Mouse (Mus musculus) lung, postnatal 0 days (tissue): ENCODE measurements around the gene Ccdc15. TPM values are rescaled to one million over a fixed set of nuclear protein-coding genes. Genes with fewer than 3 reads are reported as not detected.

ENCODE experiments used
- ATAC-seq: fragments of 200-750 bp; cut with Nextera tagmentation; 2 replicates; pipeline ENCODE4 v1.8.0; 2017; ENCODE audit warnings: moderate library complexity
- DNase-seq: peaks from one replicate; pipeline ENCODE4 v3.0.0-alpha.2; 2016; ENCODE audit warnings: low spot score
- H3K27ac ChIP-seq: fragments of 300-500 bp; sonication (generic); 2 replicates; pipeline ENCODE4 v1.5.1; 2014; ENCODE audit warnings: antibody characterized with exemption, mild to moderate bottlenecking, low read length, mixed read lengths
- H3K27me3 ChIP-seq: fragments of 300-500 bp; sonication (generic); replicated peaks from 2 replicates; pipeline ENCODE4 v1.6.1; 2014; ENCODE audit warnings: low read length, mixed read lengths; ENCODE audit not compliant: insufficient read depth
- H3K36me3 ChIP-seq: fragments of 300-500 bp; sonication (generic); 2 replicates; pipeline ENCODE4 v1.6.1; 2014; ENCODE audit warnings: low read length, mixed read lengths; ENCODE audit not compliant: insufficient read depth
- H3K4me1 ChIP-seq: fragments of 300-500 bp; sonication (generic); 2 replicates; pipeline ENCODE4 v1.6.1; 2014; ENCODE audit warnings: antibody characterized with exemption, low read depth, low read length, mixed read lengths; ENCODE audit not compliant: insufficient read depth
- H3K4me2 ChIP-seq: fragments of 300-500 bp; sonication (generic); replicated peaks from 2 replicates; pipeline ENCODE4 v1.6.1; 2014; ENCODE audit warnings: low read depth, mild to moderate bottlenecking, low read length, moderate library complexity, mixed read lengths
- H3K4me3 ChIP-seq: fragments of 300-500 bp; sonication (generic); 2 replicates; pipeline ENCODE4 v1.5.1; 2014; ENCODE audit warnings: low read depth, low read length
- H3K9ac ChIP-seq: fragments of 300-500 bp; sonication (generic); replicated peaks from 2 replicates; pipeline ENCODE4 v1.6.1; 2014; ENCODE audit warnings: low read depth, mild to moderate bottlenecking
- H3K9me3 ChIP-seq: fragments of 300-500 bp; sonication (generic); 2 replicates; pipeline ENCODE4 v1.6.1; 2016; ENCODE audit warnings: low read length, mixed read lengths
- CTCF ChIP-seq: IDR thresholded peaks from 2 replicates; pipeline ENCODE4 v1.5.1; 2016; ENCODE audit warnings: antibody characterized with exemption, mild to moderate bottlenecking
- EP300 ChIP-seq: IDR thresholded peaks from 2 replicates; pipeline ENCODE4 v1.6.1; 2016; ENCODE audit warnings: antibody characterized with exemption, mild to moderate bottlenecking, control low read depth
- WGBS: fragments of 180-500 bp; shearing (Covaris S2); extraction: QIAGEN DNeasy Blood & Tissue Kit; methylation state at CpG from one replicate; pipeline ENCODE4 v1.1.7; 2014; 5-methylcytosine and 5-hydroxymethylcytosine counted together
- polyA plus RNA-seq: library from polyadenylated mRNA; unstranded; fragments of >200 nt; fragmentation: Nextera tagmentation; extraction: Ambion mirVana; gene quantifications from 2 replicates; pipeline ENCODE4 v1.2.1, GENCODE M21; 2015

The Ccdc15 gene
- polyA plus RNA-seq, 1 experiment from 2014 or later = 4.5 TPM

DNA sequence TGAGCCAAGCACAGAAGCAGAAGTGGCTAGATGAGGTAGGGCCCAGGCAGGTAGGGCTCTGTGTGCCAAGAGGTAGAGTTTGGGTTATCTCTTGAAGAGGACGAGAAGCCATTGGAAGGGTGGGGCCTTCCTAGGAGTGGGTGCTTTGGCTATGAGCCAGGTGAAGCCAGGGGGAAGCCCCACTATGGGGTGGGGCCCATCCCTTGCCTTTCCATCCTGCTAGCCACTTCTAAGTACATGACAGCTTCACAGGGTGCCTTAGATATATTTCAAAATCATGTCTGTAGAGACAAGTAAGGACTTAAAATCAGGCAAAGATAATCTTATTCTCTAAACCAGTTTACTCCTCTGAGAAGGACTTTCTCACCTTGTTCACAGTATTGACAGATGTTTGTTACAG lies 103.6 kb downstream of the Ccdc15 start:
- Histone ChIP-seq H3K9ac (no peak overlapping the region), H3K36me3 (no peaks in the 10 kb centered on the region), H3K4me2 (no peak overlapping the region), H3K4me1 (no peaks in the 10 kb centered on the region), H3K9me3 (no peaks in the 10 kb centered on the region), H3K4me3 (no peak overlapping the region), H3K27me3 (no peaks in the 10 kb centered on the region), H3K27ac (no peak overlapping the region)
- ATAC-seq = no peak
- WGBS = 38% methylated on average over 1 of the region's 1 CpGs
- DNase-seq = no peak
- TF ChIP-seq EP300 = no peak

- Histone ChIP-seq H3K4me1 (no peaks in the 10 kb centered on the region), H3K4me2 (no peak overlapping the region), H3K27ac (no peak overlapping the region), H3K9ac (no peak overlapping the region), H3K4me3 (no peak overlapping the region), H3K36me3 (no peaks in the 10 kb centered on the region), H3K27me3 (no peaks in the 10 kb centered on the region), H3K9me3 (no peaks in the 10 kb centered on the region)
- WGBS = 77% methylated on average over 3 of the region's 3 CpGs
- DNase-seq (no peak), ATAC-seq (no peak)
- no peak for TF ChIP-seq CTCF
- TF ChIP-seq EP300 = no peak
Measured at GRCm38 (mm10) chr9:37242764-37243163, 105.5 kb downstream of the Ccdc15 start.

DNA sequence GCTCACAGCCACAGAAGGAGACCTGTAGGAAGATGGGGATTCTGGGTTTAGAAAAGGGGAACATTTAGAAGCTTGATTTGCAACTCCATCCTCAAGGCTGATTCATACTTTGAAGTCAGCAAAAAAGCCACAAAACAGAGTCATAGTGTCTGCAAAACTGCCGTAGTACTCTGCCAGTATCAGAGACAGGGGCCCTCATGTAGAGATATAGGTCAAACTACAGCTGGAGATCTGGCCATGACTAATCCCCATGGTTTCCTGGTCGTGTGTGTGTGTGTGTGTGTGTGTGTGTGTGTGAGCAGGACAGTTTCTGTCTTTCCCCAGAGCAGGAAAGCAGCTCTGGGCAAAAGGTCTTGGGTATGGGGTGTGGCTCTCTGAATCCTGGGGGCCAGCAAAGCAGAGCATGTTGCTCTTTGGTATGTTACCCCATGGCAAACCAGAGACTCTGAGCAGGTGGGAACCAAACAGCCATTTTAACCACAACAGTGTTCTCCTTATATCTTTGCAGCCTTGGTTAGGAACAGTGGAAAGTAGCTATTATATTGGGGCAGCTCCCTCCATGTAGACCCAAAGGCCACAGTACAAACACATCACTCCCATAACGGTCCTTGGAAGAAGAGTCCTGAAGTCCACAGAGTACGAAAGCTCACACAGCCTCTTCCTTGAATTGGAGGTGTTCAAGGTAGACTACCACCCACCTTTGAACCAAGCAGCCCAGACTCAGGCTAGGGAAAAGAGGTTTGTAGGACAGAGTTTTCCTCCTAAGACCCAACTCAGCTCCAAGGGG lies 112.1 kb downstream of the Ccdc15 start:
- TF ChIP-seq CTCF (no peak), EP300 (no peak)
- H3K9me3 ChIP-seq = no peaks in the 10 kb centered on the region
- DNase-seq (peak; percentile 27), ATAC-seq (peak; percentile 68)
- H3K27ac ChIP-seq = no peak overlapping the region
- H3K36me3 ChIP-seq = no peaks in the 10 kb centered on the region
- no peak overlapping the region for H3K4me2 ChIP-seq
- no peaks in the 10 kb centered on the region for H3K27me3 ChIP-seq
- H3K4me1 ChIP-seq = no peaks in the 10 kb centered on the region
- WGBS = 66% methylated on average over 4 of the region's 4 CpGs
- H3K4me3 ChIP-seq = no peak overlapping the region
- no peak overlapping the region for H3K9ac ChIP-seq

DNA sequence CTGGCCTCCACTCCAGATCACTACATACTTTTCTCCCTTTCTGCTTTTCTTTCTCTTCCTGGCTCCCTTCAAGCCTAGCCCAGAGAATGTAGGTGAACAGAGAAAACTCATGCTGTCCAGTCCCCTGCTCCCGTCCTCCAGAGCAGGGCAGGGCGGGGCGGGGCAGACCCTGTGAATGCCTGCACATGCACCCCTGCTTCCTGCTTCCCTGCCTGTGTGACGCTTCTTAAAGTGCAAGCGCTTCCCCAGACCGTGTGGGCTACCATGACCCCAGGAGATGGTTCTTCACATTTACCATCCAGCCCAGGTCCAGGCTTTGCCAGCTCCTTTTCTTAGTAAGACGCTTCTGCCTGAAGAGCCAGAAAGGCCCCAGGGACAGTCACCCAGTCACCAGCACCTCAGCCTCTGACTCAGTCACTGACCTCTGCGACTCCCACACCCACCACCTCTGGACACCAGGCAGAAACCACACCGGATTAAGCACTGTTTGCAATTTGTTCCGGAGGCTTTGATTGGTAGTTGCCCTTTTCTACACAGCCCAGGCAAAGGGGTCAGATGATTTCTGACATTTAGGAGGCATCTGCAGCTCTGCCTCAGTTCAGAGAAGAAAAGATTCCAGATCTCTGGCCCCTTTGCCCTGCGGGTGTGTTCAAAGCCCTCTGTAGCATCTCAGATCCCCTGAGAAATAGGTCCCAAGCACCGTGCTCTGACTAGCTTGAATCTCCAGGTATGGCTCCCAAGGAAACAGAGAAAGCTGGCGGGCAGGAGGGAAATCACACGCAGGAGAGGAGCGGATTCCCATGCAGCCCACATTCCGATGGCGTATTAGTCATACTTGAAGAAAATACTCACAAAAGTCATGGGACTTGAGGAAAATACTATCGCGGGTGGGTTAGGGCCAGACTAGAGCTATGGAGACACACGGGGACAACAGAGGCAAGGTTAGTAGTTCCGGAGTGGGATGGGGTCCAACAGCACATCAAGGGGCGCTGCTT lies 115.7 kb downstream of the Ccdc15 start:
- no peak overlapping the region for H3K9ac ChIP-seq
- DNase-seq = no peak
- H3K9me3 ChIP-seq = no peaks in the 10 kb centered on the region
- H3K4me2 ChIP-seq = no peak overlapping the region
- ATAC-seq = no peak
- H3K4me1 ChIP-seq = no peaks in the 10 kb centered on the region
- no peak for TF ChIP-seq EP300
- no peak for TF ChIP-seq CTCF
- no peak overlapping the region for H3K4me3 ChIP-seq
- H3K36me3 ChIP-seq = no peaks in the 10 kb centered on the region
- no peak overlapping the region for H3K27ac ChIP-seq
- no peaks in the 10 kb centered on the region for H3K27me3 ChIP-seq
- WGBS = 62% methylated on average over 22 of the region's 22 CpGs

DNA sequence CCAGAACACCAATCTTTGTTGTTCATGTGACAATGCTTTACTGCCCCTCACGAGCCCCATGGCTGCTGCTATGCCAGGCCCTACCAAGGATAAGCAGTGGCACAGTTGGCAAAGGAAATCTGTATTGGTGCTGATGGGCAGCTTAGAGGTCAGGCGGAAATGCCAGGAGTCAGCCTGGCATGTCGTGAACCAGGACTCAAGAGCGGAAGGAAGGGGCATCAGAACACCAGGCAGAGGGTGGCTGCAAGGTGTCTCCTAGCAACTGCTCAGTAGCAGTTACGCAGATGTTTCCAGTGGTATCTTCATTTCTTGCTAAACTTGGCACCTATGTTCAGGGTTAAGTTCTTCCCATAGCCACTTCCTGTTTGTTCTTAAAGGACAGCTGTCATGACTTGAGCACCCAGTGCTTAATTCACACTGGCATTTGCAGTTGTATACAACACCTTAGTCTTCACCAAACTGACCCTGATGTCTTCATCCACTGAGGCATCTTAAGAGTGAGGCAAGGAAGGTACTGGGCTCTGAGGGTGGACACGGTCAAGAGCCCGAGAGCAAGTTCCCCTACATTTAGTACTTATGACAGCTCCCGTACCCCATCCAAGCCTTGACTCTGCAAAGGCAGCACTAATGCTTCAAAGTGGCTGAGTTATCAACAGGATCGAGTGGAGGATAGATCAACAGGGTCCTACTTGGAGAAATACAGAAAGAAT lies 117.6 kb downstream of the Ccdc15 start:
- Histone ChIP-seq H3K27ac (no peak overlapping the region), H3K27me3 (no peaks in the 10 kb centered on the region), H3K36me3 (no peaks in the 10 kb centered on the region), H3K4me1 (no peaks in the 10 kb centered on the region), H3K9me3 (no peaks in the 10 kb centered on the region), H3K4me2 (no peak overlapping the region), H3K9ac (no peak overlapping the region), H3K4me3 (no peak overlapping the region)
- DNase-seq (peak; percentile 27), ATAC-seq (no peak)
- WGBS = 84% methylated on average over 9 of the region's 9 CpGs
- no peak for TF ChIP-seq CTCF
- no peak for TF ChIP-seq EP300

DNA sequence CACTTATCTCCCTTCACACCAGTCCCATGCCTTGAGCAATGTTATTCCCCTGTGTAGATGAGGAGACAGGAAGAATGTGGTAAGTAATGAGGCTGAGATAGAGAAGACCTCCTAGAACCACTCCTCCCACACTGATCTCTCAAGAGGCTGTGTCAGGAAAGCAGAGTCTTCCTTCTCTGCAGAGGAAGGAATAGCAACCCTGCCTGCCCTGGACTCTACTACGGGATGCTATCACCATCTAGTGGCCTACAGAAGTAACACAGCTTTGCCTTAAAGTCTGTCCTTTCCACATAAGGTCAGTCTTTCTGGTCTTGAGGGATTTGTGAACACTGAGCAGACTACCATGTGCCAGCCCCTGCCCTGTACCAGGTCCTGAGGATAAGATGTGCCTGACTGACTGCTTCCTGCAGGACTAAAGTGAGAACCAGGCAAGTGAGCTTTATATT lies 118.3 kb downstream of the Ccdc15 start:
- Histone ChIP-seq H3K4me2 (no peak overlapping the region), H3K9me3 (no peaks in the 10 kb centered on the region), H3K4me1 (no peaks in the 10 kb centered on the region), H3K27ac (no peak overlapping the region), H3K36me3 (no peaks in the 10 kb centered on the region), H3K27me3 (no peaks in the 10 kb centered on the region), H3K9ac (no peak overlapping the region), H3K4me3 (no peak overlapping the region)
- WGBS = 0% methylated on average over 1 of the region's 1 CpGs
- ATAC-seq (peak; percentile 78), DNase-seq (peak; percentile 86)
- peak; percentile 99 for TF ChIP-seq CTCF
- no peak for TF ChIP-seq EP300

Other genes with a start within 250 kb of the Ccdc15 start
- gene Pknox2, start 201.0 kb downstream of the Ccdc15 start, polyA plus RNA-seq = 11.1 and 11.7 TPM in 2 replicates
- 10.0 and 11.9 TPM in 2 replicates for gene Tmem218, start 140.2 kb downstream of the Ccdc15 start, polyA plus RNA-seq
- 1.2 and 1.4 TPM in 2 replicates for gene Slc37a2, start 92.7 kb downstream of the Ccdc15 start, polyA plus RNA-seq
- 0.81 and 1.2 TPM in 2 replicates for gene Hepacam, start 18.9 kb upstream of the Ccdc15 start, polyA plus RNA-seq
- gene Robo4, start 53.5 kb upstream of the Ccdc15 start, polyA plus RNA-seq = 18.9 and 21.6 TPM in 2 replicates
- 0.08 and 0.14 TPM in 2 replicates for gene Robo3, start 84.8 kb upstream of the Ccdc15 start, polyA plus RNA-seq
- gene Msantd2, start 140.9 kb upstream of the Ccdc15 start, polyA plus RNA-seq = 12.1 and 12.2 TPM in 2 replicates
- gene Esam, start 179.6 kb upstream of the Ccdc15 start, polyA plus RNA-seq = 256 and 260 TPM in 2 replicates
- gene Vsig2, start 190.8 kb upstream of the Ccdc15 start, polyA plus RNA-seq = 85.6 and 94.9 TPM in 2 replicates
- gene Nrgn, start 204.5 kb upstream of the Ccdc15 start, polyA plus RNA-seq = 4.0 and 4.2 TPM in 2 replicates
- gene Siae, start 207.3 kb upstream of the Ccdc15 start, polyA plus RNA-seq = 7.7 and 9.9 TPM in 2 replicates